Mouse (Mus musculus): ENCODE results near the gene Fis1. TPM values are rescaled to one million over a fixed set of nuclear protein-coding genes. Genes with fewer than 3 reads are reported as not detected.

Gene Fis1
- polyA plus RNA-seq, 1 experiment from 2014 or later, result 425 TPM

- Histone ChIP-seq H3K4me1 (replicated peaks; ENCODE audit: control insufficient read depth, insufficient read depth, low read length) (peaks cover 21% of the 10 kb centered on the region), H3K4me2 (replicated peaks) (no peak overlapping the region), H3K9ac (no peak overlapping the region), H3K36me3 (replicated peaks; ENCODE audit: control insufficient read depth, insufficient read depth) (no peaks in the 10 kb centered on the region; the same call in 1 of the 2 replicates), H3K27ac (no peak overlapping the region), H3K27me3 (ENCODE audit: control insufficient read depth, insufficient read depth, low read length) (no peaks in the 10 kb centered on the region), H3K4me3 (replicated peaks; ENCODE audit: low read length) (no peak overlapping the region), H3K9me3 (ENCODE audit: control insufficient read depth, low read length) (no peaks in the 10 kb centered on the region)
- 89% methylated on average over 6 of the region's 6 CpGs for WGBS
- ATAC-seq (ENCODE audit: low FRiP score) (no peak), DNase-seq (ENCODE audit: low spot score) (no peak)
Observed at GRCm38 (mm10) chr5:136950521-136950920, 2.6 kb upstream of the Fis1 start.

DNA sequence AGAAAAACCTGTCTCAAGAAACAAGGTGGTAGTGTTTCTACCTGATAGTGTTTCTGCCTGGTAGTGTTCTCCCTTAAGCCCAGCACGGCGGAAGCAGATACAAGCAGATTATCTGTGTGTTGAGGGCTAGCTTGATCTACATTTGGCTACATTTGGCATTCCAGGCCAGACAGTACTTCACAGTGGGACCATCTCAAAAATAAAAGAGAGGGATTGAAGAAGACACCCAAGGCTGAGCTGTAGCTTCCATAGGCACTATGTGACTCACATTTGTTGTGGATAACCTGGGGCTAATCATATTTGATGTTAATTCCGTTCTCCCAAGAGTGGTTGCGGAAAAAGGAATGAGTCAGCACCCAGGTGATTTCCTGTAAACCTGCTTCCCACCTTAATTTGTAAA, 922 bp upstream of the Fis1 start:
- no peak for DNase-seq (ENCODE audit: low spot score)
- H3K4me1 ChIP-seq (replicated peaks; ENCODE audit: control insufficient read depth, insufficient read depth, low read length), result peaks cover 25% of the 10 kb centered on the region
- H3K4me3 ChIP-seq (replicated peaks; ENCODE audit: low read length), result peak overlapping the region; percentile 62; the same call in 1 of the 2 replicates
- H3K36me3 ChIP-seq (replicated peaks; ENCODE audit: control insufficient read depth, insufficient read depth), result peaks cover 6% of the 10 kb centered on the region
- H3K9me3 ChIP-seq (ENCODE audit: control insufficient read depth, low read length), result no peaks in the 10 kb centered on the region
- H3K27me3 ChIP-seq (ENCODE audit: control insufficient read depth, insufficient read depth, low read length), result no peaks in the 10 kb centered on the region
- no peak overlapping the region for H3K4me2 ChIP-seq (replicated peaks)
- H3K9ac ChIP-seq, result 0 out of 2 replicates have a peak overlapping the region, but pooled peaks have one; percentile 81
- no peak for ATAC-seq (ENCODE audit: low FRiP score)
- no peak overlapping the region for H3K27ac ChIP-seq
- WGBS, result 81% methylated on average over 4 of the region's 4 CpGs

DNA sequence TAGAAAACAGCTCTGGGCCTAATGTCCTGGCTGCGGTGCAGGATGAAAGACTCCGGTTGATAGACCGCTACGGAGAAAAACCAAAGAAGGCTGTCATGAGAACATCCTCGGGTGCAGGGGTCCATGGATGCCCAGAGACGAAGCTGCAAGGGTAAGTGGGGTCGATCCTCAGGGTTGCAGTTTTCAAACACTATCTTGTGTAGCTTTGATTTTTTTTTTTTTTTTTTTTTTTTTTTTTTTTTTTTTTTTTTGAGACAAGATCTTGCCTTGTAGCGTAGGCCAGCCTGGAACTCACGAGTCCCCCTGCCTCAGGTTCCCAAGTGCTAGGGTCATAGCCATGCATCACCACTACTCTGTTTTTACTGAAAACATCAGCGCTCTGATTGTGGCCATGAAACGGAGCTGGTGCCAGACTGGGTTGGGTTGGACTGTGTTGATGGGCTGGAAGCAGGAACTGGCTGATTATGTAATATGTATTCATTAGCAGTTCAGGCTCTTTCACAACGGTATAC, 421 bp downstream of the Fis1 start:
- no peaks in the 10 kb centered on the region for H3K9me3 ChIP-seq (ENCODE audit: control insufficient read depth, low read length)
- under 1% methylated on average over 12 of the region's 12 CpGs for WGBS
- H3K27ac ChIP-seq, result peak overlapping the region; percentile 74
- peaks cover 13% of the 10 kb centered on the region for H3K36me3 ChIP-seq (replicated peaks; ENCODE audit: control insufficient read depth, insufficient read depth)
- peak overlapping the region; percentile 81 for H3K9ac ChIP-seq
- H3K4me2 ChIP-seq (replicated peaks), result peak overlapping the region; percentile 73
- peaks cover 25% of the 10 kb centered on the region for H3K4me1 ChIP-seq (replicated peaks; ENCODE audit: control insufficient read depth, insufficient read depth, low read length)
- H3K4me3 ChIP-seq (replicated peaks; ENCODE audit: low read length), result peak overlapping the region; percentile 62
- ATAC-seq (ENCODE audit: low FRiP score), result no peak; the same call in 1 of the 2 replicates
- DNase-seq (ENCODE audit: low spot score), result no peak
- H3K27me3 ChIP-seq (ENCODE audit: control insufficient read depth, insufficient read depth, low read length), result no peaks in the 10 kb centered on the region

GRCm38 (mm10) chr5:136955622-136956021, 2.5 kb downstream of the Fis1 start:
- DNase-seq (ENCODE audit: low spot score) (no peak), ATAC-seq (ENCODE audit: low FRiP score) (no peak)
- no peaks in the 10 kb centered on the region for H3K9me3 ChIP-seq (ENCODE audit: control insufficient read depth, low read length)
- H3K36me3 ChIP-seq (replicated peaks; ENCODE audit: control insufficient read depth, insufficient read depth), result peaks cover 13% of the 10 kb centered on the region
- H3K4me1 ChIP-seq (replicated peaks; ENCODE audit: control insufficient read depth, insufficient read depth, low read length), result peaks cover 25% of the 10 kb centered on the region
- H3K9ac ChIP-seq, result no peak overlapping the region
- no peak overlapping the region for H3K4me3 ChIP-seq (replicated peaks; ENCODE audit: low read length)
- H3K27me3 ChIP-seq (ENCODE audit: control insufficient read depth, insufficient read depth, low read length), result no peaks in the 10 kb centered on the region
- WGBS, result 86% methylated on average over 4 of the region's 4 CpGs
- no peak overlapping the region for H3K27ac ChIP-seq
- no peak overlapping the region for H3K4me2 ChIP-seq (replicated peaks)

- 100% methylated on average over 1 of the region's 1 CpGs for WGBS
- DNase-seq (ENCODE audit: low spot score) (no peak), ATAC-seq (ENCODE audit: low FRiP score) (no peak)
- H3K4me3 ChIP-seq (replicated peaks; ENCODE audit: low read length), result no peak overlapping the region
- no peaks in the 10 kb centered on the region for H3K9me3 ChIP-seq (ENCODE audit: control insufficient read depth, low read length)
- peaks cover 13% of the 10 kb centered on the region for H3K36me3 ChIP-seq (replicated peaks; ENCODE audit: control insufficient read depth, insufficient read depth)
- peaks cover 31% of the 10 kb centered on the region for H3K4me1 ChIP-seq (replicated peaks; ENCODE audit: control insufficient read depth, insufficient read depth, low read length)
- H3K27ac ChIP-seq, result no peak overlapping the region
- no peaks in the 10 kb centered on the region for H3K27me3 ChIP-seq (ENCODE audit: control insufficient read depth, insufficient read depth, low read length)
- no peak overlapping the region for H3K9ac ChIP-seq
- no peak overlapping the region for H3K4me2 ChIP-seq (replicated peaks)
Observed at GRCm38 (mm10) chr5:136957250-136957649, 4.2 kb downstream of the Fis1 start.

GRCm38 (mm10) chr5:136958991-136959605, 6.0 kb downstream of the Fis1 start:
- no peak overlapping the region for H3K9ac ChIP-seq
- no peaks in the 10 kb centered on the region for H3K27me3 ChIP-seq (ENCODE audit: control insufficient read depth, insufficient read depth, low read length)
- ATAC-seq (ENCODE audit: low FRiP score) (no peak), DNase-seq (ENCODE audit: low spot score) (no peak)
- H3K27ac ChIP-seq, result no peak overlapping the region
- no peak overlapping the region for H3K4me2 ChIP-seq (replicated peaks)
- H3K9me3 ChIP-seq (ENCODE audit: control insufficient read depth, low read length), result no peaks in the 10 kb centered on the region
- 67% methylated on average over 5 of the region's 5 CpGs for WGBS
- peaks cover 25% of the 10 kb centered on the region for H3K36me3 ChIP-seq (replicated peaks; ENCODE audit: control insufficient read depth, insufficient read depth)
- H3K4me3 ChIP-seq (replicated peaks; ENCODE audit: low read length), result no peak overlapping the region
- H3K4me1 ChIP-seq (replicated peaks; ENCODE audit: control insufficient read depth, insufficient read depth, low read length), result peaks cover 28% of the 10 kb centered on the region

GRCm38 (mm10) chr5:136960053-136960452, 7.0 kb downstream of the Fis1 start:
- Histone ChIP-seq H3K36me3 (replicated peaks; ENCODE audit: control insufficient read depth, insufficient read depth) (peaks cover 34% of the 10 kb centered on the region), H3K4me3 (replicated peaks; ENCODE audit: low read length) (no peak overlapping the region), H3K27me3 (ENCODE audit: control insufficient read depth, insufficient read depth, low read length) (no peaks in the 10 kb centered on the region), H3K9ac (no peak overlapping the region), H3K4me2 (replicated peaks) (no peak overlapping the region), H3K27ac (no peak overlapping the region), H3K9me3 (ENCODE audit: control insufficient read depth, low read length) (no peaks in the 10 kb centered on the region), H3K4me1 (replicated peaks; ENCODE audit: control insufficient read depth, insufficient read depth, low read length) (peaks cover 19% of the 10 kb centered on the region)
- no peak for ATAC-seq (ENCODE audit: low FRiP score)
- 96% methylated on average over 6 of the region's 6 CpGs for WGBS
- no peak for DNase-seq (ENCODE audit: low spot score)

DNA sequence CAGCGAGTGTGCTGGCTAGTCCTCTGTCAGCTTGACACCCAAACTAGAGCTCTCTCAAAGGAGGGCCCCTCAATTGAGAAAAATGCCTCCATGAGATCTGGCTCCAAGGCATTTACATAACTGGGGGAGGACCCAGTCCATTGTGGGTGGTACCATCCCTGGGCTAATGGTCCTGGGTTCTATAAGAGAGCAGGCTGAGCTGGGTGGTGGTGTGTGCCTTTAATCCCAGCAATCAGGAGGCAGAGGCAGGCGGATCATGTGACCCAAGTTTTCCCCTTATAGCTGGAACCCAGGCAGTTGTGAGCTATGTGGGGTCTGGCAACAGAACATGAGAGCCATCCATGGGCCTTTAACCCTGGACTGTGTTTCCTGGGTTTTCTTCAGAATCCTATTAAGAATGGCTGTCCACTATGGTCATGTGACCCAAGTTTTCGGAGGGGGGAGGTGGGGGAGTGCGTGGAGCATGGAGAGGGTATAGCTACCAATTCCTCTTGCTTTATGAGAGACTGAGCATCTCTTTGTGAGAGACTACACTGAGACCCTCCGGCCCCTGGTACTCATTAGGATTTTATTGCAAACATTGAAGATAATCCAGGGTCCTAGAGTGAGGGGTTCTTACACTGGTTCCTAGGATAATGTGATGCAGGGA, 8.4 kb downstream of the Fis1 start:
- H3K27ac ChIP-seq, result peak overlapping the region; percentile 73
- peaks cover 12% of the 10 kb centered on the region for H3K4me1 ChIP-seq (replicated peaks; ENCODE audit: control insufficient read depth, insufficient read depth, low read length)
- ATAC-seq (ENCODE audit: low FRiP score), result peak; percentile 42
- 30% methylated on average over 5 of the region's 5 CpGs for whole genome bisulfite sequencing
- peak; percentile 39 for DNase-seq (ENCODE audit: low spot score)
- H3K4me3 ChIP-seq (replicated peaks; ENCODE audit: low read length), result peak overlapping the region; percentile 40
- peak overlapping the region; percentile 80 for H3K4me2 ChIP-seq (replicated peaks)
- peaks cover 47% of the 10 kb centered on the region for H3K36me3 ChIP-seq (replicated peaks; ENCODE audit: control insufficient read depth, insufficient read depth)
- H3K9ac ChIP-seq, result peak overlapping the region; percentile 75
- H3K27me3 ChIP-seq (ENCODE audit: control insufficient read depth, insufficient read depth, low read length), result no peaks in the 10 kb centered on the region
- H3K9me3 ChIP-seq (ENCODE audit: control insufficient read depth, low read length), result no peaks in the 10 kb centered on the region

DNA sequence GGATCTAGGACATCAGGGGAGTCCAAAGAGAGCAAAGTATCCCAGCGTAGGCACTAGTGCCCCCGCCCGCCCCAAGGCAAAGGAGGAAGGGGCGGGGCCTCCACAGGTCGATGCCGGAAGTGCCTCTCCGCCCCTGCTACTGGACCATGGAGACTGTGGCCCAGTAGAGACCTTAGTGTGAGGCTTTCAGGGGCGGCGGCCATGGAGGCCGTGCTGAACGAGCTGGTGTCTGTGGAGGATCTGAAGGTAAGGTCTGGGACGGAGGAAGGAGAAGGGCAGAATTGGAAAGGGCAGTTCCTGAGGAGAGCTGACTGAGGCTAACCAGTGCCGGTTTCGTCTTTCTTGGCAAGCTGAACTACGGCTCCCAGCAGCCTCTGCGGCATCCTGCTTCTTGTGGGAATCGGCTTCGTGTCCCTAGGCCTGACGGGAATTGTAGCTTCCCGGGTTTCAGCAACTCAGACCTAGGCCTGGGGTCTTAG, 8.9 kb downstream of the Fis1 start:
- WGBS, result 0% methylated on average over 20 of the region's 20 CpGs

More for the DNA sequence above, 8.9 kb downstream of the Fis1 start:
- peaks cover 49% of the 10 kb centered on the region for H3K36me3 ChIP-seq (replicated peaks; ENCODE audit: control insufficient read depth, insufficient read depth)
- peak overlapping the region; percentile 40 for H3K4me3 ChIP-seq (replicated peaks; ENCODE audit: low read length)
- peaks cover 12% of the 10 kb centered on the region for H3K4me1 ChIP-seq (replicated peaks; ENCODE audit: control insufficient read depth, insufficient read depth, low read length)
- H3K4me2 ChIP-seq (replicated peaks), result peak overlapping the region; percentile 80
- peak overlapping the region; percentile 73 for H3K27ac ChIP-seq
- peak overlapping the region; percentile 75 for H3K9ac ChIP-seq
- no peaks in the 10 kb centered on the region for H3K27me3 ChIP-seq (ENCODE audit: control insufficient read depth, insufficient read depth, low read length)
- no peaks in the 10 kb centered on the region for H3K9me3 ChIP-seq (ENCODE audit: control insufficient read depth, low read length)
- DNase-seq (ENCODE audit: low spot score), result peak; percentile 86
- peak; percentile 94 for ATAC-seq (ENCODE audit: low FRiP score)

Measured in hindbrain, embryonic 14.5 days (tissue).